Mouse (Mus musculus) liver, embryonic 11.5 days (tissue): Measurements from ENCODE around the gene 2010300C02Rik. TPM values are rescaled to one million over a fixed set of nuclear protein-coding genes. Genes with fewer than 3 reads are reported as not detected.

Experiments
- ATAC-seq: fragments of 200-750 bp; cut with Nextera tagmentation; replicated peaks from 2 replicates; pipeline ENCODE4 v1.8.0; 2017; ENCODE audit warnings: moderate number of reproducible peaks, mild to moderate bottlenecking, moderate TSS enrichment, moderate library complexity; ENCODE audit not compliant: low FRiP score
- DNase-seq: peaks from one replicate; pipeline ENCODE4 v3.0.0-alpha.2; 2017; ENCODE audit warnings: low spot score
- H3K27ac ChIP-seq: fragments of 300-500 bp; sonication (generic); 2 replicates; pipeline ENCODE4 v1.5.1; 2014; ENCODE audit warnings: mild to moderate bottlenecking, low read depth, low read length, control low read depth
- H3K27me3 ChIP-seq: fragments of 300-500 bp; sonication (generic); replicated peaks from 2 replicates; pipeline ENCODE4 v1.6.1; 2014; ENCODE audit warnings: low read length, mixed read lengths; ENCODE audit not compliant: control insufficient read depth, insufficient read depth
- H3K36me3 ChIP-seq: fragments of 300-500 bp; sonication (generic); 2 replicates; pipeline ENCODE4 v1.6.1; 2014; ENCODE audit warnings: mild to moderate bottlenecking, low read length, moderate library complexity, mixed read lengths; ENCODE audit not compliant: control insufficient read depth, insufficient read depth
- H3K4me1 ChIP-seq: fragments of 300-500 bp; sonication (generic); replicated peaks from 2 replicates; pipeline ENCODE4 v1.6.1; 2014; ENCODE audit warnings: low read length, mixed read lengths; ENCODE audit not compliant: control insufficient read depth, insufficient read depth
- H3K4me2 ChIP-seq: fragments of 300-500 bp; sonication (generic); 2 replicates; pipeline ENCODE4 v1.6.1; 2014; ENCODE audit warnings: mild to moderate bottlenecking, control low read depth, moderate library complexity
- H3K4me3 ChIP-seq: fragments of 300-500 bp; sonication (generic); 2 replicates; pipeline ENCODE4 v1.5.1; 2014; ENCODE audit warnings: low read depth, low read length, control low read depth
- H3K9ac ChIP-seq: fragments of 300-500 bp; sonication (generic); 2 replicates; pipeline ENCODE4 v1.6.1; 2014; ENCODE audit warnings: low read depth, low read length, control low read depth
- H3K9me3 ChIP-seq: fragments of 300-500 bp; sonication (generic); 2 replicates; pipeline ENCODE4 v1.6.1; 2016; ENCODE audit warnings: low read length, inconsistent platforms, mixed read lengths; ENCODE audit not compliant: control insufficient read depth
- WGBS: fragments of 180-500 bp; shearing (Covaris S2); extraction: QIAGEN DNeasy Blood & Tissue Kit; methylation state at CpG from one replicate; pipeline ENCODE4 v1.1.7; 2014; 5-methylcytosine and 5-hydroxymethylcytosine counted together
- polyA plus RNA-seq: library from polyadenylated mRNA; unstranded; fragments of >200 nt; fragmentation: Nextera tagmentation; extraction: Ambion mirVana; gene quantifications from 2 replicates; pipeline ENCODE4 v1.2.1, GENCODE M21; 2014

2010300C02Rik gene
- polyA plus RNA-seq, 1 experiment from 2014 or later = 0.69 TPM

- no peaks in the 10 kb centered on the region for H3K27me3 ChIP-seq
- H3K4me2 ChIP-seq = no peak overlapping the region
- no peaks in the 10 kb centered on the region for H3K36me3 ChIP-seq
- DNase-seq = no peak
- H3K9me3 ChIP-seq = no peaks in the 10 kb centered on the region
- no peak for ATAC-seq
- 64% methylated on average over 5 of the region's 5 CpGs for WGBS
- no peak overlapping the region for H3K27ac ChIP-seq
- no peak overlapping the region for H3K9ac ChIP-seq
- H3K4me3 ChIP-seq = no peak overlapping the region
- H3K4me1 ChIP-seq = no peaks in the 10 kb centered on the region
These were observed 20.9 kb downstream of the 2010300C02Rik start for GRCm38 (mm10) chr1:37698852-37699439.

GRCm38 (mm10) chr1:37698186-37698839 lies 21.6 kb downstream of the 2010300C02Rik start:
- no peak for DNase-seq
- Histone ChIP-seq H3K4me2 (no peak overlapping the region), H3K36me3 (no peaks in the 10 kb centered on the region), H3K9me3 (no peaks in the 10 kb centered on the region), H3K27me3 (no peaks in the 10 kb centered on the region), H3K4me1 (no peaks in the 10 kb centered on the region), H3K4me3 (no peak overlapping the region), H3K9ac (no peak overlapping the region), H3K27ac (no peak overlapping the region)
- WGBS = 74% methylated on average over 8 of the region's 8 CpGs
- ATAC-seq = no peak

- DNase-seq (no peak), ATAC-seq (no peak)
- Histone ChIP-seq H3K4me2 (no peak overlapping the region), H3K36me3 (no peaks in the 10 kb centered on the region), H3K4me1 (no peaks in the 10 kb centered on the region), H3K27ac (no peak overlapping the region), H3K27me3 (no peaks in the 10 kb centered on the region), H3K4me3 (no peak overlapping the region), H3K9ac (no peak overlapping the region), H3K9me3 (no peaks in the 10 kb centered on the region)
- WGBS = 78% methylated on average over 3 of the region's 3 CpGs
These were observed 23.0 kb downstream of the 2010300C02Rik start for GRCm38 (mm10) chr1:37696918-37697317.

- no peaks in the 10 kb centered on the region for H3K9me3 ChIP-seq
- no peaks in the 10 kb centered on the region for H3K27me3 ChIP-seq
- no peaks in the 10 kb centered on the region for H3K36me3 ChIP-seq
- no peaks in the 10 kb centered on the region for H3K4me1 ChIP-seq
- 77% methylated on average over 9 of the region's 9 CpGs for WGBS
- H3K27ac ChIP-seq = no peak overlapping the region
- DNase-seq (no peak), ATAC-seq (no peak)
- no peak overlapping the region for H3K9ac ChIP-seq
- no peak overlapping the region for H3K4me2 ChIP-seq
- H3K4me3 ChIP-seq = no peak overlapping the region
These were observed 24.2 kb downstream of the 2010300C02Rik start for GRCm38 (mm10) chr1:37695732-37696131.

- Histone ChIP-seq H3K36me3 (no peaks in the 10 kb centered on the region), H3K27me3 (no peaks in the 10 kb centered on the region), H3K4me2 (no peak overlapping the region), H3K9me3 (no peaks in the 10 kb centered on the region), H3K9ac (no peak overlapping the region), H3K27ac (no peak overlapping the region), H3K4me3 (no peak overlapping the region), H3K4me1 (no peaks in the 10 kb centered on the region)
- ATAC-seq = no peak
- 39% methylated on average over 8 of the region's 8 CpGs for WGBS
- DNase-seq = no peak
These were observed 25.5 kb downstream of the 2010300C02Rik start for GRCm38 (mm10) chr1:37694417-37694816.

GRCm38 (mm10) chr1:37691179-37691578 lies 28.7 kb downstream of the 2010300C02Rik start:
- no peak for DNase-seq
- H3K9ac ChIP-seq = no peak overlapping the region
- H3K27ac ChIP-seq = no peak overlapping the region
- no peaks in the 10 kb centered on the region for H3K27me3 ChIP-seq
- no peak overlapping the region for H3K4me3 ChIP-seq
- H3K4me1 ChIP-seq = no peaks in the 10 kb centered on the region
- H3K4me2 ChIP-seq = no peak overlapping the region
- H3K9me3 ChIP-seq = no peaks in the 10 kb centered on the region
- 41% methylated on average over 8 of the region's 8 CpGs for WGBS
- ATAC-seq = no peak; the same call in 1 of the 2 replicates
- no peaks in the 10 kb centered on the region for H3K36me3 ChIP-seq

GRCm38 (mm10) chr1:37690665-37691064 lies 29.2 kb downstream of the 2010300C02Rik start:
- ATAC-seq (no peak), DNase-seq (no peak)
- 74% methylated on average over 5 of the region's 5 CpGs for WGBS
- Histone ChIP-seq H3K4me1 (no peaks in the 10 kb centered on the region), H3K36me3 (no peaks in the 10 kb centered on the region), H3K9me3 (no peaks in the 10 kb centered on the region), H3K4me3 (no peak overlapping the region), H3K4me2 (no peak overlapping the region), H3K9ac (no peak overlapping the region), H3K27me3 (no peaks in the 10 kb centered on the region), H3K27ac (no peak overlapping the region)

GRCm38 (mm10) chr1:37689730-37690129 lies 30.2 kb downstream of the 2010300C02Rik start:
- H3K4me3 ChIP-seq = no peak overlapping the region
- H3K27ac ChIP-seq = no peak overlapping the region
- no peaks in the 10 kb centered on the region for H3K27me3 ChIP-seq
- H3K9me3 ChIP-seq = no peaks in the 10 kb centered on the region
- H3K36me3 ChIP-seq = no peaks in the 10 kb centered on the region
- 88% methylated on average over 6 of the region's 6 CpGs for WGBS
- no peaks in the 10 kb centered on the region for H3K4me1 ChIP-seq
- no peak overlapping the region for H3K9ac ChIP-seq
- no peak overlapping the region for H3K4me2 ChIP-seq
- no peak for DNase-seq
- ATAC-seq = no peak

GRCm38 (mm10) chr1:37688351-37688750 lies 31.5 kb downstream of the 2010300C02Rik start:
- no peaks in the 10 kb centered on the region for H3K27me3 ChIP-seq
- no peak overlapping the region for H3K27ac ChIP-seq
- ATAC-seq = no peak

More at GRCm38 (mm10) chr1:37688351-37688750, 31.5 kb downstream of the 2010300C02Rik start:
- Histone ChIP-seq H3K36me3 (no peaks in the 10 kb centered on the region), H3K4me3 (no peak overlapping the region), H3K4me1 (no peaks in the 10 kb centered on the region), H3K9ac (no peak overlapping the region), H3K4me2 (no peak overlapping the region), H3K9me3 (no peaks in the 10 kb centered on the region)
- DNase-seq = no peak
- 53% methylated on average over 8 of the region's 8 CpGs for WGBS
